Mouse (Mus musculus): ENCODE measurements around the gene Gm6309. TPM values are rescaled to one million over a fixed set of nuclear protein-coding genes. Genes with fewer than 3 reads are reported as not detected.
A peak's percentile ranks its signal among the peaks of the same experiment; 100 is the strongest.
"Not testable (repeated sequence)": the region's sequence is repeated elsewhere in the genome, so short reads cannot be mapped to it uniquely, and the experiment has no call there.

The Gm6309 gene
- not detected for total RNA-seq (2022)

DNA sequence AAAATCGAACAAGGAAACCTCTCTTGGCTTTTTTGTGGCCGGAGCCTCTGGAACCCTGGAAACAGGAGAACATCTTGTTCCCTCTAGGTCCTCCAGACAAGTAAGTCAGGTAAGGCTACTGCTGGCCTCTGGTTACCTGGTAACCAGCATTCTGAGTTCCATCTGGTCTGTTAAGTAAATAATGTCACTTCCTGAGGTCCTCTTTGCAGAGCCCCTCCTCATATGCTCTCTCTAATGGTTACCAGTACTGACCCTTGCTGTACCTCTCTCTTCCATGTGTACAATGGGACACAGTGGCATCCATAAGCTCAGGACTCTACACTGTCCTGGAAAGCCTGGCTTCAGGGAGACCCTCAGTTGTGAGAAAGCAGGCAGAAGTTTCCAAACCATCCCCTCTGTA is at the start of gene Gm6309:
Gm6309 (minus strand) TSS at position 101 of the 400 bp plus-strand sequence.
- DNase-seq (ENCODE audit: low spot score in 2 of 2): not testable (repeated sequence)

DNA sequence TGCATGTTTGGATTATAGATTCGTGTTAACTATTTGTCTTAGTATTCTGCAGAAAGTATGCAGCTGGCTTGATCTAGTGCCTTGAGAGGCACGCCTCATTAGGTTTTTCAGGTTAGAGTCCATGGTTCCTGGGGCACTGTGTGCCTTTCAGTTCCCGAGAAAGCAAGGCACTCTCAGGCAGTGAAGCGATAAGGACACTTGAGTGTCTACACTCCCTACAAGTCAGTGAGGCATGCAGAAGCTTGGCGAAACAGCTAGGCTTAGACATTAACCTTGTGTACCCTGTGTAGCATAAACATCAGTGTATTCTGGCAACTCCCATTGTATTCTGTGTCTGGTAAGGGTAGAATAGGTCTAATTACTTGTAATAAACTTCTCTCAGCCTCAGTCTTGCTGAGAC is 35.0 kb upstream of the Gm6309 start:
- no peak for DNase-seq (ENCODE audit: low spot score in 2 of 2)

DNA sequence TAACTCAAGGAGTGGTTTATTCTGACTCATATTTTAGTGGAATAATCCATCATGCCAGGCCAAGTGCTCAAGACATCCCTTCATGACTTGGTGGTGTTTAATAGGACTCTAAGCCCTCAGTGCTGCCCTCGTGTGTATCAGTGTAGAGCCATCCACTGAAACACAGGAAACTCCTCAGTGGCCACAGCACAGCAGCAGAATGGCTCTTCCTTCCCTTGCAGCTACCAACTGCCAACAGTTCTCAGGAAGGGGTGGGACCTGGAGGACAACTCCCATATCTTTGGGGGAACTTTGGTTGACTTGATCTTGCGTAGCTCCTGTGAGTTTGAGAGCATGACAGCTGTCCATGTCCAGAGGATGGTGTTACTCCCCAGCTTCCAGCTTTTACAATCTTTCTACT is 33.4 kb upstream of the Gm6309 start:
- no peak for DNase-seq (ENCODE audit: low spot score in 2 of 2)

- DNase-seq (ENCODE audit: low spot score in 2 of 2): no peak
These were observed 30.1 kb upstream of the Gm6309 start for GRCm38 (mm10) chr5:146200580-146200979.

- no peak for DNase-seq (ENCODE audit: low spot score in 2 of 2)
These were observed 29.0 kb upstream of the Gm6309 start for GRCm38 (mm10) chr5:146199540-146199939.

DNA sequence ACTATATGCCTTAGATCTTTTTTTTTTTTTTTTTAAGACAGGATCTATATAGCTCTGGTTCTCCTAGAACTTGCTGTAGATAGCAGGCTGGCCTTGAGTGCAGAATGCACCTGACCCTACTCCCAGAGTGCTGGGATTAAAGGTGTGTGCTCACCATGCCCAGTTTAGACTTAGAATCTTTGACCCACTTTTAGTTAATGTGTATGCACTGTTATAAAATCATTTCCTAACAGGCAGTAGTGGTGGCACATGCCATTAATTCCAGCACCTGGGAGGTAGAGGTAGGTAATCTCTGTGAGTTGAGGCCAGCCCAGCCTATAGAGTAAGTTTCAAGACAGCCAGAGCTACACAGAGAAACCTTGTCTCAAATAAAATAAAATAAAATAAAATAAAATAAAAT is 28.6 kb upstream of the Gm6309 start:
- DNase-seq (ENCODE audit: low spot score in 2 of 2): no peak

GRCm38 (mm10) chr5:146193360-146193759 is 22.8 kb upstream of the Gm6309 start:
- no peak for DNase-seq (ENCODE audit: low spot score in 2 of 2)

- no peak for DNase-seq (ENCODE audit: low spot score in 2 of 2)
These were observed 20.2 kb upstream of the Gm6309 start for GRCm38 (mm10) chr5:146190501-146191269.

GRCm38 (mm10) chr5:146190093-146190492 is 19.6 kb upstream of the Gm6309 start:
- no peak for DNase-seq (ENCODE audit: low spot score in 2 of 2)

GRCm38 (mm10) chr5:146188712-146189111 is 18.2 kb upstream of the Gm6309 start:
- DNase-seq (ENCODE audit: low spot score in 2 of 2): no peak

DNA sequence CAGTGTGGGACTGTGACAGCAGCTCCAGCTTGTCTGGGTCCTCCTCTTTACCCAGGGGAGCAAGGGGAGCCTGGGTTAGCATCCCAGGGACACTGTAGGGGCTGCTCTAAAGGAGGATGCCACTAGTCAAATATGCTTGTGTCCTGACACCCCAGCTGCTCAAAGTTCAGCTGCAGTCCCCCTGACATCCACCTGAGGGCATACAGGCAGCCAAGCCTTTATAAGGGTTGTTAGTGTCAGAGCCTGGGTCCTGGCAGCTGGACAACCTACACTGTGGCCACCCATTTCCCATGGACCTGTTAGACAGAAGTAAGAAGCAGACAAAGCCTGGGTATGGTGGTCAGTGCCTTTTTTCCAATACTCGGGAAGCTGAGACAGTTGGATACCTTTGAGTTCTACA is 17.6 kb upstream of the Gm6309 start:
- DNase-seq (ENCODE audit: low spot score in 2 of 2): no peak

DNA sequence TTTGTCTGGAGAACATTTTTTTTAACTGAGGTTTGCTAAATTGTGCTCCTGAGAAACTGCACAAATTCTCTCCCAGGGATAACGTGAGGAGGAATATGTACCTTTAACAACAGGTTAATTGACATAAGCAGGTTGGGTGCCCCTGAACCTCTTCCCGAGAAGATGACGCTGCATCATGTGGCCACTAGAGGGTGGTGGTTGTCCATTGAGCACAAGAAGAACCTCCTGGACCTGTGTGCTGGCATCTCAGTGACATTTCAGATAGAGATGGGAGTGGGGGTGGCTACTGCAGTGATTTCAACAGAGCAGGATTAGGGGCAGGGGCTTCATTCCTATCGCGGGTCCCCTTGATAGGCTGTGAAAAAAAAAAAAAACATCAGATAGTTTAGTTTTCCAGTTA is 16.9 kb upstream of the Gm6309 start:
- peak; percentile 15 to 24 for DNase-seq (ENCODE audit: low spot score in 2 of 2)

GRCm38 (mm10) chr5:146185204-146185603 is 14.7 kb upstream of the Gm6309 start, which contains the start of gene 1700001J03Rik:
TSS of gene 1700001J03Rik (minus strand) at chr5:146185304.
- not testable (repeated sequence) for DNase-seq (ENCODE audit: low spot score in 2 of 2)

DNA sequence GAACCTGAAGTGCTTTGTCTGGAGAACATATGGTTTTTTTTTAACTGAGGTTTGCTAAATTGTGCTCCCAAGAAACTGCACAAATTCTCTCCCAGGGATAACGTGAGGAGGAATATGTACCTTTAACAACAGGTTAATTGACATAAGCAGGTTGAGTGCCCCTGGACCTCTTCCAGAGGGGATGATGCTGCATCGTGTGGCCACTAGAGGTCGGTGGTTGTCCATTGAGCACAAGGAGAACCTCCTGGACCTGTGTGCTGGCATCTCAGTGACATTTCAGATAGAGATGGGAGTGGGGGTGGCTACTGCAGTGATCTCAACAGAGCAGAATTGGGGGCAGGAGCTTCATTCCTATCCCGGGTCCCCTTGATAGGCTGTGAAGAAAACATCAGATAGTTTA is 2.2 kb upstream of the Gm6309 start:
- not testable (repeated sequence) for DNase-seq (ENCODE audit: low spot score in 2 of 2)

GRCm38 (mm10) chr5:146160439-146160838 is 10.1 kb downstream of the Gm6309 start, which contains the start of gene Gm5565:
TSS of gene Gm5565 (minus strand) at chr5:146160539.
- DNase-seq (ENCODE audit: low spot score in 2 of 2): not testable (repeated sequence)

DNA sequence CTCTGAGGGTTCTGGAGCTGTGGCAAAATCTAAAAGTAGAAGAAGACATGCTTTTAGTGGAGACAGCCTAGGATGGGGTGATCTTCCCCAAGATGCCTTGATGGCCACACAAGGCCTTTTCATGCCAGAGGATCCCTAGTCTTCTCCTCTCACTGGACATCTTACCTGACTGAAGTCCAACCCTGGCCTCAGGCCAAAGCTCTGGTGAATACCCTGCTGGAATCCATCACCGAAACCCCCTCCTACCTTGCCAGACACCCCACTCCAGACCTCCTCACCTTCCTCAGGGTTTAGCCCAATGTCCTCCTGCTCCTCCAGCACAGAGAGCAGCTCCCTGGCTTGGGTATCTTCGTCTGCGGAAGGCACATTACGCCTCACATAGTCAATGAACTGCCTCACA is 12.2 kb downstream of the Gm6309 start:
- not testable (repeated sequence) for DNase-seq (ENCODE audit: low spot score in 2 of 2)

- no peak for DNase-seq (ENCODE audit: low spot score in 2 of 2)
These were observed 20.1 kb downstream of the Gm6309 start for GRCm38 (mm10) chr5:146150454-146150853.

- DNase-seq (ENCODE audit: low spot score in 2 of 2): no peak
These were observed 22.6 kb downstream of the Gm6309 start for GRCm38 (mm10) chr5:146147903-146148302.

Other genes with a start within 250 kb of the Gm6309 start
- under 1 TPM in 1 of 4 experiments, not detected in 3; 0.56 TPM for gene Cyp3a25, start 161.1 kb downstream of the Gm6309 start, total RNA-seq (2022)
- not detected for gene Cyp3a59, start 91.5 kb downstream of the Gm6309 start, total RNA-seq (2022)
- gene Gm5565, start 10.2 kb downstream of the Gm6309 start, total RNA-seq (2022): not detected
- gene 1700001J03Rik, start 14.6 kb upstream of the Gm6309 start, total RNA-seq (2022): 1 to 10 TPM in 2 of 4 experiments, under 1 TPM in 2; 0.54 to 1.6 (median 1.0) TPM
- gene Rnf6, start 50.8 kb upstream of the Gm6309 start, total RNA-seq (2022): 10 to 100 TPM; 40.3 to 46.6 (median 42.4) TPM
- 10 to 100 TPM; 13.6 to 18.5 (median 16.0) TPM for gene Cdk8, start 60.5 kb upstream of the Gm6309 start, total RNA-seq (2022)
- under 1 TPM; 0.46 to 0.74 (median 0.59) TPM for gene Wasf3, start 214.3 kb upstream of the Gm6309 start, total RNA-seq (2022)

All from gastrocnemius, adult 8-10 months (tissue).